Mouse (Mus musculus) CD4-positive helper T cell, adult 2 months (primary cell): ENCODE data around the gene Pnmal1.

Experiments used
- DNase-seq: peaks from one replicate; pipeline ENCODE4 v3.0.0-alpha.2; 2012; ENCODE audit warnings: low read depth, missing footprints, low spot score

Gene Pnmal1

GRCm38 (mm10) chr7:16995345-16995744 lies 35.9 kb downstream of the Pnmal1 start:
- DNase-seq, result no peak

- DNase-seq, result no peak
Observed at GRCm38 (mm10) chr7:16999233-16999632, 39.8 kb downstream of the Pnmal1 start.

GRCm38 (mm10) chr7:16999650-17000049 lies 40.2 kb downstream of the Pnmal1 start:
- DNase-seq, result peak; percentile 70

GRCm38 (mm10) chr7:17002375-17003195 lies 43.1 kb downstream of the Pnmal1 start:
- DNase-seq, result peak; percentile 85

GRCm38 (mm10) chr7:17003230-17003960 lies 43.9 kb downstream of the Pnmal1 start:
- DNase-seq, result no peak

- no peak for DNase-seq
Observed at GRCm38 (mm10) chr7:17004716-17005115, 45.2 kb downstream of the Pnmal1 start.

GRCm38 (mm10) chr7:17007300-17007699 lies 47.8 kb downstream of the Pnmal1 start:
- peak; percentile 55 for DNase-seq

GRCm38 (mm10) chr7:17009326-17010009 lies 50.0 kb downstream of the Pnmal1 start:
- DNase-seq, result peak; percentile 60

- no peak for DNase-seq
Observed at GRCm38 (mm10) chr7:17010010-17010347, 50.5 kb downstream of the Pnmal1 start.

GRCm38 (mm10) chr7:17011909-17012590 lies 52.6 kb downstream of the Pnmal1 start:
- DNase-seq, result no peak
